Mouse (Mus musculus) heart, embryonic 10.5 days (tissue): ENCODE data around the gene Gm45808. TPM values are rescaled to one million over a fixed set of nuclear protein-coding genes. Genes with fewer than 3 reads are reported as not detected.
A peak's percentile ranks its signal among the peaks of the same experiment; 100 is the strongest.

Experiments used
- DNase-seq: peaks from one replicate; pipeline ENCODE4 v3.0.0-alpha.2; 2017; ENCODE audit warnings: low spot score
- H3K27ac ChIP-seq: fragments of 300-500 bp; sonication (generic); 2 replicates; pipeline ENCODE4 v1.5.1; 2016; ENCODE audit warnings: mild to moderate bottlenecking
- H3K27me3 ChIP-seq: fragments of 300-500 bp; sonication (generic); 2 replicates; pipeline ENCODE4 v1.6.1; 2016; ENCODE audit warnings: mild to moderate bottlenecking; ENCODE audit not compliant: poor library complexity, insufficient read depth, severe bottlenecking
- H3K36me3 ChIP-seq: fragments of 300-500 bp; sonication (generic); 2 replicates; pipeline ENCODE4 v1.6.1; 2016; ENCODE audit warnings: mild to moderate bottlenecking, moderate library complexity
- H3K4me1 ChIP-seq: fragments of 300-500 bp; sonication (generic); 2 replicates; pipeline ENCODE4 v1.6.1; 2016; ENCODE audit warnings: mild to moderate bottlenecking
- H3K4me3 ChIP-seq: fragments of 300-500 bp; sonication (generic); 2 replicates; pipeline ENCODE4 v1.5.1; 2016; ENCODE audit warnings: mild to moderate bottlenecking, moderate library complexity
- H3K9me3 ChIP-seq: fragments of 300-500 bp; sonication (generic); 2 replicates; pipeline ENCODE4 v1.6.1; 2016; ENCODE audit warnings: mild to moderate bottlenecking, moderate library complexity
- WGBS: fragments of 180-500 bp; shearing (Covaris S2); methylation state at CpG from one replicate; pipeline ENCODE4 v1.1.7; 2016; 5-methylcytosine and 5-hydroxymethylcytosine counted together
- polyA plus RNA-seq: library from polyadenylated mRNA; unstranded; fragments of >200 nt; fragmentation: Nextera tagmentation; extraction: Ambion mirVana; gene quantifications from 2 replicates; pipeline ENCODE4 v1.2.1, GENCODE M21; 2016

Gene Gm45808
- polyA plus RNA-seq, 1 experiment from 2014 or later = not detected

- no peaks in the 10 kb centered on the region for H3K9me3 ChIP-seq
- peaks cover 11% of the 10 kb centered on the region; the same call in 1 of the 2 replicates for H3K4me1 ChIP-seq
- no peak for DNase-seq
- 88% methylated on average over 1 of the region's 1 CpGs for WGBS
- peaks cover 79% of the 10 kb centered on the region for H3K36me3 ChIP-seq
- no peaks in the 10 kb centered on the region for H3K27me3 ChIP-seq
- no peak overlapping the region for H3K4me3 ChIP-seq
- H3K27ac ChIP-seq = no peak overlapping the region
Measured at GRCm38 (mm10) chr7:45449974-45450373, 36.6 kb downstream of the Gm45808 start.

GRCm38 (mm10) chr7:45447325-45447990 lies 39.2 kb downstream of the Gm45808 start:
- DNase-seq = no peak
- Histone ChIP-seq H3K4me1 (peaks cover 18% of the 10 kb centered on the region), H3K27me3 (no peaks in the 10 kb centered on the region), H3K27ac (peak overlapping the region; percentile 47; the same call in 1 of the 2 replicates), H3K36me3 (peaks cover 80% of the 10 kb centered on the region), H3K4me3 (peak overlapping the region; percentile 37), H3K9me3 (no peaks in the 10 kb centered on the region)
- 21% methylated on average over 11 of the region's 11 CpGs for WGBS

- Histone ChIP-seq H3K4me3 (no peak overlapping the region), H3K4me1 (peaks cover 17% of the 10 kb centered on the region), H3K27ac (no peak overlapping the region), H3K9me3 (no peaks in the 10 kb centered on the region), H3K36me3 (peaks cover 77% of the 10 kb centered on the region), H3K27me3 (no peaks in the 10 kb centered on the region)
- DNase-seq = no peak
Measured at GRCm38 (mm10) chr7:45446589-45446988, 40.0 kb downstream of the Gm45808 start.

GRCm38 (mm10) chr7:45443526-45444420 lies 42.8 kb downstream of the Gm45808 start:
- no peaks in the 10 kb centered on the region for H3K9me3 ChIP-seq
- WGBS = 66% methylated on average over 22 of the region's 22 CpGs
- DNase-seq = no peak
- H3K27ac ChIP-seq = no peak overlapping the region
- H3K4me3 ChIP-seq = no peak overlapping the region
- H3K36me3 ChIP-seq = peaks cover 78% of the 10 kb centered on the region
- no peaks in the 10 kb centered on the region for H3K27me3 ChIP-seq
- peaks cover 13% of the 10 kb centered on the region for H3K4me1 ChIP-seq

GRCm38 (mm10) chr7:45437521-45438276 lies 48.9 kb downstream of the Gm45808 start, which contains the start of gene Ruvbl2:
Gene Ruvbl2, minus strand, starts transcription at chr7:45438096.
- H3K4me3 ChIP-seq = peak within 1 kb of the TSS; percentile 31
- 16% methylated on average over 19 of the region's 19 CpGs for WGBS
- no peak for DNase-seq
- H3K27me3 ChIP-seq = no peaks in the 10 kb centered on the region
- peaks cover 32% of the 10 kb centered on the region for H3K36me3 ChIP-seq
- H3K27ac ChIP-seq = no peak within 1 kb of the TSS
- no peaks in the 10 kb centered on the region for H3K9me3 ChIP-seq
- H3K4me1 ChIP-seq = peaks cover 41% of the 10 kb centered on the region

- peak overlapping the region; percentile 31 for H3K4me3 ChIP-seq
- H3K27ac ChIP-seq = no peak overlapping the region
- peaks cover 43% of the 10 kb centered on the region for H3K4me1 ChIP-seq
- no peaks in the 10 kb centered on the region for H3K9me3 ChIP-seq
- 30% methylated on average over 6 of the region's 6 CpGs for WGBS
- no peaks in the 10 kb centered on the region for H3K27me3 ChIP-seq
- peaks cover 28% of the 10 kb centered on the region for H3K36me3 ChIP-seq
- DNase-seq = no peak
Measured at GRCm38 (mm10) chr7:45437046-45437445, 49.6 kb downstream of the Gm45808 start.

- H3K4me3 ChIP-seq = peak overlapping the region; percentile 72; the same call in 1 of the 2 replicates
- 92% methylated on average over 5 of the region's 5 CpGs for WGBS
- peaks cover 30% of the 10 kb centered on the region for H3K36me3 ChIP-seq
- DNase-seq = no peak
- no peak overlapping the region for H3K27ac ChIP-seq
- peaks cover 44% of the 10 kb centered on the region for H3K4me1 ChIP-seq
- H3K9me3 ChIP-seq = no peaks in the 10 kb centered on the region
- no peaks in the 10 kb centered on the region for H3K27me3 ChIP-seq
Measured at GRCm38 (mm10) chr7:45436444-45436843, 50.2 kb downstream of the Gm45808 start.

- 3% methylated on average over 16 of the region's 16 CpGs for WGBS
- Histone ChIP-seq H3K27me3 (no peaks in the 10 kb centered on the region), H3K9me3 (no peaks in the 10 kb centered on the region), H3K4me1 (peaks cover 54% of the 10 kb centered on the region), H3K36me3 (peaks cover 30% of the 10 kb centered on the region), H3K27ac (peak overlapping the region; percentile 93), H3K4me3 (peak overlapping the region; percentile 72)
- DNase-seq = no peak
Measured at GRCm38 (mm10) chr7:45435038-45435437, 51.6 kb downstream of the Gm45808 start.

GRCm38 (mm10) chr7:45434203-45435015 lies 52.2 kb downstream of the Gm45808 start, which contains the start of gene Gys1:
Gene Gys1, plus strand, starts transcription at chr7:45434844.
- Histone ChIP-seq H3K36me3 (peaks cover 30% of the 10 kb centered on the region), H3K27me3 (no peaks in the 10 kb centered on the region), H3K9me3 (no peaks in the 10 kb centered on the region), H3K4me1 (peaks cover 54% of the 10 kb centered on the region), H3K4me3 (peak within 1 kb of the TSS; percentile 72), H3K27ac (peak within 1 kb of the TSS; percentile 93)
- WGBS = 0% methylated on average over 45 of the region's 45 CpGs
- peak; percentile 100 for DNase-seq

- WGBS = under 1% methylated on average over 7 of the region's 7 CpGs
- DNase-seq = no peak
- Histone ChIP-seq H3K27me3 (no peaks in the 10 kb centered on the region), H3K27ac (peak overlapping the region; percentile 93), H3K4me1 (peaks cover 54% of the 10 kb centered on the region), H3K4me3 (peak overlapping the region; percentile 72), H3K36me3 (peaks cover 33% of the 10 kb centered on the region), H3K9me3 (no peaks in the 10 kb centered on the region)
Measured at GRCm38 (mm10) chr7:45433835-45434202, 52.8 kb downstream of the Gm45808 start.

- Histone ChIP-seq H3K4me3 (no peak overlapping the region), H3K9me3 (no peaks in the 10 kb centered on the region), H3K4me1 (peaks cover 11% of the 10 kb centered on the region; the same call in 1 of the 2 replicates), H3K27ac (no peak overlapping the region), H3K36me3 (peaks cover 100% of the 10 kb centered on the region), H3K27me3 (peaks cover 7% of the 10 kb centered on the region)
- 91% methylated on average over 8 of the region's 8 CpGs for WGBS
- no peak for DNase-seq
Measured at GRCm38 (mm10) chr7:45426556-45426955, 60.1 kb downstream of the Gm45808 start.

- Histone ChIP-seq H3K27ac (no peak overlapping the region), H3K4me3 (no peak overlapping the region), H3K36me3 (peaks cover 58% of the 10 kb centered on the region), H3K27me3 (peaks cover 61% of the 10 kb centered on the region), H3K9me3 (no peaks in the 10 kb centered on the region), H3K4me1 (peaks cover 24% of the 10 kb centered on the region)
- 88% methylated on average over 14 of the region's 14 CpGs for WGBS
- no peak for DNase-seq
Measured at GRCm38 (mm10) chr7:45421194-45421593, 65.4 kb downstream of the Gm45808 start.
